Mouse (Mus musculus) stomach, embryonic 16.5 days (tissue): Measurements from ENCODE around the gene 4932414N04Rik. TPM values are rescaled to one million over a fixed set of nuclear protein-coding genes. Genes with fewer than 3 reads are reported as not detected.

Source experiments
- ATAC-seq: fragments of 200-750 bp; cut with Nextera tagmentation; 2 replicates; pipeline ENCODE4 v1.8.0; 2017; ENCODE audit warnings: moderate number of reproducible peaks, moderate TSS enrichment; ENCODE audit not compliant: insufficient read depth, low FRiP score
- H3K27ac ChIP-seq: fragments of 300-500 bp; sonication (generic); 2 replicates; pipeline ENCODE4 v1.5.1; 2014; ENCODE audit warnings: low read length
- H3K27me3 ChIP-seq: fragments of 300-500 bp; sonication (generic); 2 replicates; pipeline ENCODE4 v1.6.1; 2014; ENCODE audit warnings: low read length, control low read depth, mixed read lengths; ENCODE audit not compliant: control insufficient read depth, insufficient read depth
- H3K36me3 ChIP-seq: fragments of 300-500 bp; sonication (generic); 2 replicates; pipeline ENCODE4 v1.6.1; 2014; ENCODE audit warnings: low read length; ENCODE audit not compliant: control insufficient read depth, insufficient read depth
- H3K4me1 ChIP-seq: fragments of 300-500 bp; sonication (generic); 2 replicates; pipeline ENCODE4 v1.6.1; 2014; ENCODE audit warnings: low read length, control low read depth, mixed read lengths; ENCODE audit not compliant: control insufficient read depth, insufficient read depth
- H3K4me2 ChIP-seq: fragments of 300-500 bp; sonication (generic); 2 replicates; pipeline ENCODE4 v1.6.1; 2014; ENCODE audit warnings: low read depth, low read length, mixed read lengths
- H3K4me3 ChIP-seq: fragments of 300-500 bp; sonication (generic); replicated peaks from 2 replicates; pipeline ENCODE4 v1.5.1; 2014; ENCODE audit warnings: mild to moderate bottlenecking, low read length
- H3K9ac ChIP-seq: fragments of 300-500 bp; sonication (generic); 2 replicates; pipeline ENCODE4 v1.6.1; 2014; ENCODE audit warnings: low read length
- H3K9me3 ChIP-seq: fragments of 300-500 bp; sonication (generic); replicated peaks from 2 replicates; pipeline ENCODE4 v1.6.1; 2016; ENCODE audit warnings: low read length, control low read depth; ENCODE audit not compliant: control insufficient read depth
- WGBS: fragments of 180-500 bp; shearing (Covaris S2); extraction: QIAGEN DNeasy Blood & Tissue Kit; methylation state at CpG from one replicate; pipeline ENCODE4 v1.1.7; 2014; 5-methylcytosine and 5-hydroxymethylcytosine counted together
- polyA plus RNA-seq: library from polyadenylated mRNA; unstranded; fragments of >200 nt; fragmentation: Nextera tagmentation; extraction: Ambion mirVana; gene quantifications from 2 replicates; pipeline ENCODE4 v1.2.1, GENCODE M21; 2015

Gene 4932414N04Rik
- polyA plus RNA-seq, 1 experiment from 2014 or later: not detected

- no peak for ATAC-seq
- Histone ChIP-seq H3K4me1 (no peaks in the 10 kb centered on the region), H3K9me3 (no peaks in the 10 kb centered on the region), H3K36me3 (no peaks in the 10 kb centered on the region), H3K27ac (no peak overlapping the region), H3K4me2 (no peak overlapping the region), H3K9ac (no peak overlapping the region), H3K27me3 (no peaks in the 10 kb centered on the region), H3K4me3 (no peak overlapping the region)
- WGBS: 54% methylated on average over 10 of the region's 10 CpGs
These were observed 139.9 kb downstream of the 4932414N04Rik start for GRCm38 (mm10) chr2:68796011-68796775.

DNA sequence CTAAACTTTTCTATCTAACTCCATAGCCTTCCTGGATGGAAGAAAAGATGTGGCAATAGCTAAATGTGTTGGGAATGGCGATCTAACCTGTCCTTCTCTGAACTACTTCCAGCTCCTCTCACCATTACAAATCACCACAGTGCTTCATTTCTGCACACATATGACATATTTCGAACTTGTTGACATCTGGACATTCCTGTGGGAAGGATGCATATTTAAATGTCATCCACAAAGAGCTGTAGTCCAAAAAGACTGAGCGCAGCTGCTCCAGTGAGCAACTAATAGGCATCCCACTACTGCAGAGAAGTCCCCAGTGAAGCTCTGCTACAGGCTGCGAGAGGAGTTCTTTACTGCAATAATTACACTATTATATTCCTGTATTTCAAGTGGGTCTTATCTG is 140.8 kb downstream of the 4932414N04Rik start:
- no peak overlapping the region for H3K4me3 ChIP-seq
- no peak overlapping the region for H3K27ac ChIP-seq
- H3K27me3 ChIP-seq: no peaks in the 10 kb centered on the region
- H3K9me3 ChIP-seq: no peaks in the 10 kb centered on the region
- no peaks in the 10 kb centered on the region for H3K36me3 ChIP-seq
- no peaks in the 10 kb centered on the region for H3K4me1 ChIP-seq
- H3K9ac ChIP-seq: no peak overlapping the region
- 69% methylated on average over 4 of the region's 4 CpGs for WGBS
- H3K4me2 ChIP-seq: no peak overlapping the region
- ATAC-seq: no peak

Other genes with a start within 250 kb of the 4932414N04Rik start
- 8.6 and 9.4 TPM in 2 replicates for gene Stk39, start 184.2 kb upstream of the 4932414N04Rik start, polyA plus RNA-seq
- gene 4933409G03Rik, start 74.1 kb upstream of the 4932414N04Rik start, polyA plus RNA-seq: not detected in 2 replicates
- 23.9 and 26.0 TPM in 2 replicates for gene Cers6, start 205.0 kb downstream of the 4932414N04Rik start, polyA plus RNA-seq